10 mouse cellular contexts compared by ENCODE assay signal in genomic region chr11:55262000-55262399, GRCm38 (mm10). TPM values are rescaled to one million over a fixed set of nuclear protein-coding genes. Genes with fewer than 3 reads are reported as not detected.
DNase-seq lines count a peak whose midpoint lies in the region; ATAC-seq and TF ChIP-seq lines count a peak whose summit lies in the region.
"Had no signal": no experiment of that assay in that cellular context is flagged by ENCODE, and none has a peak within 500 bp of the region (broad histone marks: within the 10 kb centered on the region; RNA-seq: fewer than 3 reads in every experiment).

No protein-coding gene starts in this region.

- no peaks in the 10 kb centered on the region for H3K27me3 ChIP-seq in hindbrain, embryonic 16.5 days (replicated peaks; ENCODE audit: control insufficient read depth, insufficient read depth, low read length)
- no peaks in the 10 kb centered on the region for H3K27me3 ChIP-seq in hindbrain, embryonic 10.5 days (ENCODE audit: insufficient read depth, poor library complexity, severe bottlenecking)
- no peaks in the 10 kb centered on the region for H3K27me3 ChIP-seq in midbrain, embryonic 15.5 days (replicated peaks)
- H3K27me3 ChIP-seq in stomach, postnatal 0 days (ENCODE audit: control insufficient read depth, insufficient read depth, low read length): no peaks in the 10 kb centered on the region

- no peaks in the 10 kb centered on the region for H3K4me1 ChIP-seq in hindbrain, embryonic 16.5 days (ENCODE audit: control insufficient read depth, insufficient read depth, low read depth, low read length)
- 0 out of 2 replicates have a peak, but pooled peaks cover 5% of the 10 kb centered on the region for H3K4me1 ChIP-seq in hindbrain, embryonic 10.5 days (replicated peaks)
- H3K4me1 ChIP-seq in midbrain, embryonic 15.5 days: no peaks in the 10 kb centered on the region
- H3K4me1 ChIP-seq in stomach, postnatal 0 days (replicated peaks; ENCODE audit: control insufficient read depth, insufficient read depth): no peaks in the 10 kb centered on the region

- H3K36me3 ChIP-seq in hindbrain, embryonic 16.5 days (ENCODE audit: control insufficient read depth, insufficient read depth, low read length): no peaks in the 10 kb centered on the region
- H3K36me3 ChIP-seq in hindbrain, embryonic 10.5 days: no peaks in the 10 kb centered on the region
- H3K36me3 ChIP-seq in midbrain, embryonic 15.5 days (replicated peaks): no peaks in the 10 kb centered on the region
- H3K36me3 ChIP-seq in stomach, postnatal 0 days (ENCODE audit: control insufficient read depth, insufficient read depth, low read length): no peaks in the 10 kb centered on the region

- 55% methylated on average over 5 of the region's 5 CpGs for WGBS in hindbrain, embryonic 16.5 days
- WGBS in hindbrain, embryonic 10.5 days: 77% methylated on average over 5 of the region's 5 CpGs
- WGBS in midbrain, embryonic 15.5 days: 73% methylated on average over 5 of the region's 5 CpGs
- 54% methylated on average over 5 of the region's 5 CpGs for WGBS in stomach, postnatal 0 days

- H3K27ac ChIP-seq in hindbrain, embryonic 16.5 days (ENCODE audit: low read depth, low read length): no peak overlapping the region
- no peak overlapping the region for H3K27ac ChIP-seq in hindbrain, embryonic 10.5 days
- H3K27ac ChIP-seq in midbrain, embryonic 15.5 days: no peak overlapping the region
- H3K27ac ChIP-seq in stomach, postnatal 0 days (replicated peaks): no peak overlapping the region

- no peak overlapping the region for H3K9ac ChIP-seq in hindbrain, embryonic 16.5 days (ENCODE audit: low read depth, low read length)
- no peak overlapping the region for H3K9ac ChIP-seq in midbrain, embryonic 15.5 days
- no peak overlapping the region for H3K9ac ChIP-seq in stomach, postnatal 0 days (ENCODE audit: low read length)

- H3K4me2 ChIP-seq in hindbrain, embryonic 16.5 days (ENCODE audit: low read length): no peak overlapping the region
- no peak overlapping the region for H3K4me2 ChIP-seq in midbrain, embryonic 15.5 days
- H3K4me2 ChIP-seq in stomach, postnatal 0 days (replicated peaks; ENCODE audit: low read depth): no peak overlapping the region

- no peak overlapping the region for H3K4me3 ChIP-seq in hindbrain, embryonic 16.5 days (ENCODE audit: low read length)
- H3K4me3 ChIP-seq in hindbrain, embryonic 10.5 days: no peak overlapping the region
- H3K4me3 ChIP-seq in midbrain, embryonic 15.5 days: no peak overlapping the region
- no peak overlapping the region for H3K4me3 ChIP-seq in stomach, postnatal 0 days (ENCODE audit: low read depth, low read length)

- ATAC-seq in hindbrain, embryonic 16.5 days: peak; percentile 78; the same call in 1 of the 2 replicates
- no peak for ATAC-seq in midbrain, embryonic 15.5 days (replicated peaks)
- ATAC-seq in stomach, postnatal 0 days (ENCODE audit: low FRiP score, low TSS enrichment): no peak

- DNase-seq in hindbrain, embryonic 10.5 days (ENCODE audit: low spot score): no peak
- DNase-seq in adrenal gland, postnatal 25 days: peak; percentile 53
- peak; percentile 99 for DNase-seq in cerebellum, adult 9-10 months
- peak; percentile 59 for DNase-seq in heart, adult 8-10 months (ENCODE audit: low spot score)
- no peak for DNase-seq in lung, postnatal 36 days
- no peak for DNase-seq in stomach, postnatal 0 days (ENCODE audit: low spot score)
- DNase-seq: kidney, adult 11 months; right cerebral cortex, postnatal 14 days had no signal

- no peak for TF ChIP-seq EP300 in stomach, postnatal 0 days (optimal IDR thresholded peaks at IDR 0.05)

- TF ChIP-seq CTCF in stomach, postnatal 0 days (IDR thresholded peaks at IDR 0.05; ENCODE audit: low read depth): no peak

- no peaks in the 10 kb centered on the region for H3K9me3 ChIP-seq in hindbrain, embryonic 16.5 days (ENCODE audit: control insufficient read depth, low read length)
- no peaks in the 10 kb centered on the region for H3K9me3 ChIP-seq in hindbrain, embryonic 10.5 days
- no peaks in the 10 kb centered on the region for H3K9me3 ChIP-seq in midbrain, embryonic 15.5 days
- H3K9me3 ChIP-seq in stomach, postnatal 0 days (ENCODE audit: control insufficient read depth, low read length): no peaks in the 10 kb centered on the region

RNA-seq across cellular contexts. Expression of gene Slc36a1, which starts 57.9 kb away (rescaled TPM):
- polyA plus RNA-seq in hindbrain, embryonic 16.5 days (2015; fragmentation: Nextera tagmentation; extraction: Ambion mirVana): 4.4 and 4.6 TPM in 2 replicates
- 1.6 TPM in 2 replicates for polyA plus RNA-seq in hindbrain, embryonic 10.5 days (2016; fragmentation: Nextera tagmentation; extraction: Ambion mirVana)
- 16.7 and 26.4 TPM in 2 replicates for total RNA-seq in adrenal gland, postnatal 25 days (2021)
- 10 to 100 TPM in 3 of 4 experiments, 1 to 10 TPM in 1; 8.8 to 12.1 (median 10.4) TPM for total RNA-seq in heart, adult 8-10 months (2022)
- polyA plus RNA-seq in midbrain, embryonic 15.5 days (2015; fragmentation: Nextera tagmentation; extraction: Ambion mirVana): 3.9 and 4.3 TPM in 2 replicates
- 0.93 and 0.97 TPM in 2 replicates for polyA plus RNA-seq in stomach, postnatal 0 days (2015; fragmentation: Nextera tagmentation; extraction: Ambion mirVana)

Comparison
In these comparisons a context has a peak if more than half of its experiments do, and no peak if none do; other contexts are left out.
1. DNase-seq: peak in adrenal gland, postnatal 25 days (single experiment), cerebellum, adult 9-10 months (single experiment) and heart, adult 8-10 months (single experiment); none in hindbrain, embryonic 10.5 days (single experiment), lung, postnatal 36 days (single experiment) and stomach, postnatal 0 days (single experiment).